Mouse (Mus musculus) regulatory T cell (primary cell): Measurements from ENCODE around the gene Atp11a.

Experiments
- in situ Hi-C: fragments of 300-600 bp; cut with MboI, MseI; formaldehyde crosslinking; loops from one replicate; pipeline ENCODE4 v1.15.1; 2025; ENCODE audit warnings: high pct_unique_total_duplicates

The Atp11a gene

GRCm38 (mm10) chr8:12769296-12769695, 12.5 kb downstream of the Atp11a start:
- in situ Hi-C loops: no loop called here

- in situ Hi-C loops: no loop called here
Observed at GRCm38 (mm10) chr8:12772319-12772718, 15.5 kb downstream of the Atp11a start.

- in situ Hi-C loops: no loop called here
Observed at GRCm38 (mm10) chr8:12773914-12774313, 17.1 kb downstream of the Atp11a start.

GRCm38 (mm10) chr8:12774872-12775298, 18.1 kb downstream of the Atp11a start:
- in situ Hi-C loops: no loop called here

- in situ Hi-C loops: no loop called here
Observed at GRCm38 (mm10) chr8:12775302-12775975, 18.6 kb downstream of the Atp11a start.

- in situ Hi-C loops: no loop called here
Observed at GRCm38 (mm10) chr8:12776166-12776565, 19.4 kb downstream of the Atp11a start.

- in situ Hi-C loops: no loop called here
Observed at GRCm38 (mm10) chr8:12777171-12777570, 20.4 kb downstream of the Atp11a start.

- in situ Hi-C loops: no loop called here
Observed at GRCm38 (mm10) chr8:12779541-12779940, 22.7 kb downstream of the Atp11a start.

- in situ Hi-C loops: no loop called here
Observed at GRCm38 (mm10) chr8:12785508-12785907, 28.7 kb downstream of the Atp11a start.

- in situ Hi-C loops: no loop called here
Observed at GRCm38 (mm10) chr8:12786261-12786957, 29.6 kb downstream of the Atp11a start.

- in situ Hi-C loops: no loop called here
Observed at GRCm38 (mm10) chr8:12786958-12787301, 30.1 kb downstream of the Atp11a start.

- in situ Hi-C loops: no loop called here
Observed at GRCm38 (mm10) chr8:12787427-12787826, 30.6 kb downstream of the Atp11a start.

GRCm38 (mm10) chr8:12788695-12789094, 31.9 kb downstream of the Atp11a start:
- in situ Hi-C loops: no loop called here

- in situ Hi-C loops: no loop called here
Observed at GRCm38 (mm10) chr8:12795011-12795671, 38.3 kb downstream of the Atp11a start.

GRCm38 (mm10) chr8:12799099-12799498, 42.3 kb downstream of the Atp11a start:
- in situ Hi-C loops: no loop called here

- in situ Hi-C loops: no loop called here
Observed at GRCm38 (mm10) chr8:12799832-12800231, 43.0 kb downstream of the Atp11a start.

GRCm38 (mm10) chr8:12800246-12800645, 43.4 kb downstream of the Atp11a start:
- in situ Hi-C loops: no loop called here

GRCm38 (mm10) chr8:12801586-12801985, 44.8 kb downstream of the Atp11a start:
- in situ Hi-C loops: no loop called here

GRCm38 (mm10) chr8:12803121-12803520, 46.3 kb downstream of the Atp11a start:
- in situ Hi-C loops: no loop called here

- in situ Hi-C loops: no loop called here
Observed at GRCm38 (mm10) chr8:12804909-12805308, 48.1 kb downstream of the Atp11a start.

GRCm38 (mm10) chr8:12805569-12805968, 48.8 kb downstream of the Atp11a start:
- in situ Hi-C loops: no loop called here

GRCm38 (mm10) chr8:12808018-12808417, 51.2 kb downstream of the Atp11a start:
- in situ Hi-C loops: no loop called here

GRCm38 (mm10) chr8:12809516-12809915, 52.7 kb downstream of the Atp11a start:
- in situ Hi-C loops: no loop called here
